Mouse (Mus musculus) urinary bladder, adult 2 months (tissue): Measurements from ENCODE around the gene Tbpl1. TPM values are rescaled to one million over a fixed set of nuclear protein-coding genes. Genes with fewer than 3 reads are reported as not detected.

Source experiments
- DNase-seq: peaks from one replicate; pipeline ENCODE4 v3.0.0; 2022; ENCODE audit warnings: low spot score
- polyA plus RNA-seq: library from polyadenylated mRNA; depleted of rRNA; stranded (reverse); fragments of >200 nt; gene quantifications from 2 replicates; pipeline ENCODE4 v1.2.3, GENCODE M21; 2012

The Tbpl1 gene
- polyA plus RNA-seq, 1 experiment = 36.6 TPM

GRCm38 (mm10) chr10:22710173-22710777 is 21.5 kb downstream of the Tbpl1 start:
- no peak for DNase-seq

GRCm38 (mm10) chr10:22708190-22708843 is 23.4 kb downstream of the Tbpl1 start:
- DNase-seq = no peak

GRCm38 (mm10) chr10:22703844-22704243 is 27.9 kb downstream of the Tbpl1 start:
- no peak for DNase-seq

DNA sequence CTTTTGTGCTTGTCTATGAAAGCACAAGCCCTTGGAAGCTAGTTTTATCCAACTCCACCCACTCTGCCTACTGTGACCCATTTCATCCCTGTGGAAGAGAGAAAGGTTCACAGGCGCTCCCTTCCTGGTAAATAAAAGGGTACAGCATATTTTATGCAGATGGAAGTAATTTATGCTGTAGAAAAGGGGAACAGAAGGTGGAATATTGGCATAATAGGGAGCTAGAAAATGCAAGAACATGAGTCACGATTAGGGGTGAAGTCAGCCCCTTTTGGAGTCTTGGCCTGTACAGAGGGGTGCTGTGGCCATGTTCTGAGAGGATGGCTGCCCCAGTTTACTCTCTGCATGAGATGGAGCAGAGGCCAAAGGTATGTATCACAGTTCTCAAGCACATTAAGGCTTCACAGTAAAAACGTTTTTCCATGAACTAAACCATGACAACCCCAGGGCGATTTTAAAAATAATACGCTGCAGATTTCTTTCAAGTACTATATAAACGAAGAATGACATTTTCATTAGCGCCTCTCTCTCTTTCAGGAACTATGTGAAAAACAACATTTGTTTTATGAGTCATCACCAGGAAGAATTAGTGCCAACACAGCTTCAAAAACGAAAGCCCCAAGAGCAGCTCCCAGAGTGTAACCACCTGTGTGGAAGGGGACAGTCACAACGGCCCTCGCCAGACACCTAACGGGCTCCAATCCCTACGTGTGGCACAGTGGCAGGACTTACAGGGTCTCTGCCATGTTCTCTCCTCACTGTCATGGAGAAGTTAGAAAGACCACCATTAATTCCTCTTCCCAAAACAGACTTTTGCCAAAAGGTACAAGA is 30.0 kb downstream of the Tbpl1 start:
- no peak for DNase-seq

GRCm38 (mm10) chr10:22700773-22701172 is 31.0 kb downstream of the Tbpl1 start:
- DNase-seq = no peak

DNA sequence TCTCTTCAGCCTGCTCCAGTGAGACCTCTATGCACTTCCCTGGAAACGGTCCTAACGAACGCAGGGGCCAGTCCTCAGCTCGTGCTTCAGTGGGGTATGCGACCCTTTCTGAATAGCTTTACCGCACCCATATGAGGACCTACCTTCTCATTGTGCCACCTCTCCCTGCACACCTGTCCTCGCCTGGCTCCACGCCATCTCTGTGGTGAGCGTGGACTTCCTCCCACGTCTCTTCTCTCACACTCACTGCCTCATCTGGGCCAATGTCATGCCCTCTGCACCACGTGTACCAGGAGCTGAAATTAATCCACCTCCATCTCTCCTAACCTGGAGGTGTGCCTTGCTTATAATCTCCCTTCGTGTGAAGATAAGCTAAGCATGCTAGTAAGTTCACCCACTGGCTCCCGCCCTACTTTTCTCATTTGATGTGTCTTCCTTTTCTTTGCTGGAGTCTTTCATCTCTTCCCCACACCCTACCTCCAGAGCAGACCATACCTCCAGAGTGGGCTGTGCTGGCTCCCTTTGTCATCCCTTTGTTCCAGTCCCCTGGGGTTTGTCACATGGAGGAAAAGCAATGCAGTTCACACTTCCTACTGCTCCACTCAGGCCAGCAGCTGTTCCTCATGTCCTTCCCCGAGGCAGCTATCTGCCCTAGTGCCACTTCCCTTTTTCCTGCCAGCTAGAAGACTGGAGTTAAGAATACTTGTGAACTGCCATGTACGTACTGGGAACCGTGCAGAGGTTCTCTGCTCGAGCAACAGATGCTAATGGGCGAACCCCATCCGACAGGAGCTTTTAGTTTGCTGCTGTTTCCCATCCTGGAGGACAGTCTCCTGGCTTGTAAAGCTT is 32.0 kb downstream of the Tbpl1 start:
- no peak for DNase-seq

DNA sequence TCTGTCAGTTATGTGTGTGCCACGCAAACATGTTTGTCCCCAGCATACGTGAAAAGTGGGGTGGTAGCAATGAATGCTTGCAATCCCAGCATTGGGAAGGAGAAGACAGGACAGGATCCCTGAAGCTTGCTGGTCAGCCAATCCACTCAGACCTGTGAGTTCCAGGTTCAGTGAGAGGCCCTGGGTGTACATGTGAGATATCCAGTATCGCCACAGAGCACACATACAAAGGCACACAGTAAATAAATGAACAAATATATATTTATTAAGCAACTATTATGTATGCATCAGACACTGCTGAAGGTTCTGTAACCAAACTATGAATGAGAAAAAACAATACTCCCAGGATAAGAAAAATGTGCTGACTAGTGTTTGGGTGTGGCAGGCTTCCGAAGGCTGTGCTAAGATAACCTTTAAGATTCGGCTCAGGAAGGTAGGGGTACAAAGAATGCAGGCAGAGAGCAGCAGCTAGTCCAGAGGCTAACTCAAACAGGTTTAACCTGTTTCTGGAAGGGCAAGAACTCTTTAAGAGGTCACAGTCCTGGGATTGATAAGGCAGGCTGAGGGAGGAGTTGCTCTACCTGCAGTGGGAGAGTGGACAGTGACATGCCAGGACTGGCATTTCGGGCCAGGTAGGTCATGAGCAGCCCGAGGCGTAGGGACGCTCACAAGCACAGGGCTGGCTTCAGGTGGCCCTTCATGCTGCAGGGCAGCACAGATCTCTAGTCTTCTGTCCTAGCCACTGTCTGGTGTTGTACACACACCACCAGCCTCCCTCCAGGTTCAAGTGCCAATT is 33.4 kb downstream of the Tbpl1 start:
- DNase-seq = no peak

DNA sequence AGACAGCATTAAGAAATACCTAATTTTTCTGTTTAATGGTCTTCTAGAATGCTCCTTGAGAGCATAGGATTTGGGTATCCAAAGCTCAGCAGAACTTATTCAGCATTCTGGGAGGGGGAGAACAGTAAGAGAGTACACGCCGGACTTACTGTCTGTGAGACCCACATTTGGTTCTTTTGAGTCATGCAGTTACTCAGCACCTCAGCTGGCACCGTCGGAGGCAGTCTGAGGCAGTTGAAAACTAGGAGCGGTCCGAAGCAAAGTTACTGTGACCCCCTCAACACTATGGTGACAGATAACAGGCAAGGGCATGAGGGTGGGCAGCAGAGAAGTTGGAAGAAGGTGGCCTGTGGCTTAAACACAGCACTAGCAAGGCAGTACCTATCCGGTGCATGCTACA is 34.9 kb downstream of the Tbpl1 start:
- DNase-seq = no peak

DNA sequence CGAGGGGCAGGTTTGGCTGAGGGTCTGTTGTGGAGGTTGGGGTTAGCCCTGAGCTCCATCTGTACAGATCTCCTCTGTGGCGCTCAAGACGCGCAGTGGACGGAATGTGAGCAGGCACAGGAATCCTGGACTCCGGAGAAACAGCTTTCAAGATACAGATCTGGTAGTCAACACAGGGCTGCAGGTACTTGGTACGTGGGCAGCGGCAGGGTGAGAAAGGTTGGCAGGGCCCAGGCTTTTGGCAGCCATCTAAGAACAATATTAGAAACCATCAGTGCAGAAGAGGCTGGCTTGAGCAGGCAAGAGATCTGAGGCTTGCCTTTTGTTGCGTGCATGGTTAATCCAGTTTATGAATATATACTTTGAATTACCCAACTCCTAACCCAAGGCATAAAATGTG is 35.5 kb downstream of the Tbpl1 start:
- DNase-seq = no peak

- no peak for DNase-seq
Observed at GRCm38 (mm10) chr10:22675848-22676630, 55.7 kb downstream of the Tbpl1 start.

DNA sequence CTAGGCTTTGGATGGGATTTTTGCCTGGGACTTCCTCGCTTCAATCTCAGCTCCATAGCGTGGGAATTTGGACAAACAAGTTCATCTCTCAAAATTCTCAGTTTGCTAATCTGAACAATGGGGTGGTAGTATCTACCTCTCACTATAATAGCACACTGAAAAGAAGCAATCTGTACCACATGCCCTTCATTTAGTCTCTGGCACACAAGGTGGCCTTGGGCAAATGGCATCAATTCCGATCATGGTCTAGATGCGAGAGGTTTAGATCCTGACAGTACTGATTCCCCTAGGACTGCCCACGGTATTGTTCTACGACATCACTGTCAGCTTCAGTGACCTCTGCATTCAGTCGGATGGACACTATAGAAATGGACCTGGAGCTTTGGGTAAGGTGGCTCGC is 57.6 kb downstream of the Tbpl1 start:
- DNase-seq = no peak

- DNase-seq = no peak
Observed at GRCm38 (mm10) chr10:22668509-22668908, 63.2 kb downstream of the Tbpl1 start.

DNA sequence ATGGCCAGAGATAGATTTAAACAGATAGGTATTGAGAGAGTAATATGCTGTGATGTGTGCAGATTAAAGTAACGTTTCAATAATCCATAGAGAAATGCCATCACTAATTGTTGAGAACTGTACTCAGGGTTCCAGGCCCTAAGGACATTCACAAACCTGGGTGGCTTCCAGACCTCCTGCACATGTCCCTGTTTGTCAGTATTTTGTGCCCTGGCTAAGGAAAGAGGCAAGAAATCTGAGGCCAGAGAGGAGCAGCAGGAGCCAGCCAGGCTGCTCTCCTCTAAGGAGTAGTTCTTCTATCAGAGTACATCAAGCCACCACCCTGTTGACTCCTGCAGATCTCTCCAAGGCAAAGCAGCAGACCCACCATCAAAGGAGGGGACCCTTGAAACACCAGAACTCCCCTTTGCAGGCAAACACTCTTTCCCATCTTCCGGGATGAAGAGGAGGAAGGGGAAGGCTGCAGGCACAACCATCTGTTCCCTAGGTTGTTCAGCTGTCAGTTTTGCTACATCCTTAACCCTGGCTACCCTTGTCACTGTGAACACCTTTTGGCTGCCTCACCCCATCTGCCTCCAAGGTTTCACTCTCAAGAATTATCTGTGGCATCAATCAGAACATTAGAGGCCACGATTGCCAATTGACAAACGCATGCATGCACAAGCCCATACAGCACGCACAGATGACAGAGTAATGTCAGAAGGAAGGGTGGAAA is 71.3 kb downstream of the Tbpl1 start:
- DNase-seq = no peak

GRCm38 (mm10) chr10:22659386-22659725 is 72.4 kb downstream of the Tbpl1 start:
- no peak for DNase-seq

DNA sequence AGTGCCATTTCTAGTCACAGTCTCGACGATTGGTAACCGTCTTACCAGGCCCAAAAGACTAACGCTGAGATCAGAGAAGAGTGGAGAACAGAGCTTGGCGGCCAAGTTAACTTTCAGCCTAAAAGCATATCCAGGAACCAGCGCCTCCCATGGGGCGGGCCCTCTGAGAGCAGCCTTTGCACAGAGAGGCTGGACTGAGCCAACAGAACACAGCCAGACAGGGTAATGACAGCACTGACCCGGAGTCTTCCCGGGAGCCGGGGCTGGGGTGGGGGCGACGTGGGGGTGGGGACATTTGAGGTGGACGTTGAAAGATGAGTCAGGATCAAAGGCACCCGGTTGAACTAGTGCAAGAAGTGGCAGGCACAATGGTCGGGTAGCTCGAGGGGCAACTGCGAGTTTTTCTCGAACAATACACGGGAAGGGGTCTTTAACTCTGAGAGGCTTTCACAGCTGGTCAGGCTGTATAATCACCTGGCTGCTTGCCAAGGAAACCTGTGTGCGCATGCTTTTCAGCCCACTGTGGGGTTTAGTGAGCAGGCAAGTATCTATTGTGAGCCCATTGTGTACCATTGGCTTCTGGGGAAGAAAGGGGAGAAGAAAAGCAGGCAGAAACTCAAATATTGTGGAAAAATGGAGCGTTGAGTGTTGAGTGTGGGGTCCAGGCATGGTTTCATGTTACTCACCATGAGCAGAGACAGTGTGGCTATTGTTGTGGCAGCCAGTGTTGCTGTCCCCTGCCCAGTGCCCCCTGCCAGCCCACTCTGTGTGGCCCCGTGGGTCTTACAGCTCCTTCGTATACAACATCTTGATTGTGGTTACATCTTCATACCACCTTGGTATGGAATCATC is 73.0 kb downstream of the Tbpl1 start:
- no peak for DNase-seq
